Mouse (Mus musculus): ENCODE measurements around the gene Zcchc24.

Gene Zcchc24

GRCm38 (mm10) chr14:25666668-25667376, 102.0 kb downstream of the Zcchc24 start:
- no peak for DNase-seq (ENCODE audit: low read depth, low spot score)

- peak; percentile 35 for DNase-seq (ENCODE audit: low read depth, low spot score)
Measured at GRCm38 (mm10) chr14:25665314-25665970, 103.4 kb downstream of the Zcchc24 start.

DNA sequence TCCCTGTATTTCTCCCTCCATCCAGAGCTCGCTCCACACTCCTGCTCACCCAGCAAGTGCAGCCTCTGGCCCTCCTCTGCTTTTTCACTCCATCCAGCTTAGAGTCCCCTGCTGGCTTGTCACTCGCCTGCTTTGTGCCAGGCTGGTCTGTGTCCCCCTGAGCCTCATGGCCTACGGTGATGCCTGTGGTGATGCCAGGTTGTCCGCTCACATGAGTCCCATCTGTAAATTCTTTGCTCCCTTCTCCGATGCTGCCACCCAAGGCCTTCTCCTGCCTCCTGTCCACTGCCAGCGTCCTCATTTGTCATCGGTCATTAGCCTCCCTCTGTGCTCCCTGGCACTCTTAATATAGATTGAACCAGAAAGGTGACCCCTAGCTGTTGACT, 104.5 kb downstream of the Zcchc24 start:
- no peak for DNase-seq (ENCODE audit: low read depth, low spot score)

- no peak for DNase-seq (ENCODE audit: low read depth, low spot score)
Measured at GRCm38 (mm10) chr14:25663649-25664309, 105.1 kb downstream of the Zcchc24 start.

All from brain, adult 2 months (tissue).